8 mouse cellular contexts compared by ENCODE assay signal in genomic region chr1:194929972-194930355, GRCm38 (mm10). TPM values are rescaled to one million over a fixed set of nuclear protein-coding genes. Genes with fewer than 3 reads are reported as not detected.
DNase-seq lines count a peak whose midpoint lies in the region; ATAC-seq lines count a peak whose summit lies in the region.

No protein-coding gene starts in this region.

- peak; percentile 26 for DNase-seq in layer of hippocampus, adult 9-11 months
- DNase-seq in layer of hippocampus, adult 8-10 months (ENCODE audit: low spot score in 2 of 2): no peak
- peak; percentile 39 for DNase-seq in brain, embryonic 18.5 days (ENCODE audit: low read depth, low spot score)
- peak; percentile 42 to 74 for DNase-seq in gastrocnemius, postnatal 4 days (ENCODE audit: low spot score in 2 of 2)
- peak; percentile 46 to 78 for DNase-seq in lung, postnatal 4 days
- DNase-seq in spleen, postnatal 36 days (ENCODE audit: low spot score in 2 of 2): no peak

- ATAC-seq in megakaryocyte, adult 5-6 weeks (ENCODE audit: poor library complexity, severe bottlenecking): no peak
- ATAC-seq in cerebellum, adult (ENCODE audit: insufficient number of reproducible peaks, low FRiP score, low TSS enrichment): no peak

RNA-seq across cellular contexts. Expression of gene Cd34, which starts 8.7 kb away (rescaled TPM):
- total RNA-seq in layer of hippocampus, adult 8-10 months (2022): 10 to 100 TPM; 32.2 to 56.7 (median 45.5) TPM
- total RNA-seq in gastrocnemius, postnatal 4 days (2021): 100 to 1,000 TPM; 225 to 262 TPM
- total RNA-seq in megakaryocyte, adult 5-6 weeks (2015): 11.7 and 15.8 TPM in 2 replicates
- total RNA-seq in megakaryocyte, adult 5-6 weeks (2017): 21.0 and 21.2 TPM in 2 replicates

Comparison
In these comparisons a context has a peak if more than half of its experiments do, and no peak if none do; other contexts are left out.
1. DNase-seq: peak in layer of hippocampus, adult 9-11 months (single experiment), brain, embryonic 18.5 days (single experiment), gastrocnemius, postnatal 4 days (2 of 2) and lung, postnatal 4 days (2 of 2); none in layer of hippocampus, adult 8-10 months (0 of 2) and spleen, postnatal 36 days (0 of 2).